Mouse (Mus musculus) bone marrow macrophage, adult 2 months (primary cell): ENCODE measurements around the gene Bcat1. TPM values are rescaled to one million over a fixed set of nuclear protein-coding genes. Genes with fewer than 3 reads are reported as not detected.
A peak's percentile ranks its signal among the peaks of the same experiment; 100 is the strongest.

ENCODE experiments used
- H3K27ac ChIP-seq: 2 replicates; pipeline ENCODE4 v1.5.1; 2012; ENCODE audit warnings: low read depth, low read length; ENCODE audit not compliant: insufficient read depth
- H3K4me1 ChIP-seq: 2 replicates; pipeline ENCODE4 v1.6.1; 2012; ENCODE audit warnings: low read length; ENCODE audit not compliant: control insufficient read depth, insufficient read depth
- H3K4me3 ChIP-seq: 2 replicates; pipeline ENCODE4 v1.5.1; 2012; ENCODE audit warnings: mild to moderate bottlenecking, low read length, moderate library complexity; ENCODE audit not compliant: insufficient read depth
- CTCF ChIP-seq: IDR thresholded peaks from 2 replicates; pipeline ENCODE4 v1.5.1; 2012; ENCODE audit warnings: low read depth, mild to moderate bottlenecking, low read length, moderate library complexity
- POLR2A ChIP-seq: IDR thresholded peaks from 2 replicates; pipeline ENCODE4 v1.6.1; 2012; ENCODE audit warnings: mild to moderate bottlenecking, low read depth, low read length, borderline replicate concordance
- polyA plus RNA-seq: library from polyadenylated mRNA; stranded (reverse); fragments of >200 nt; gene quantifications from 2 replicates; pipeline ENCODE4 v1.2.4, GENCODE M21; 2012; ENCODE audit not compliant: missing spikeins, insufficient read depth, insufficient read length

Gene Bcat1
- polyA plus RNA-seq, 1 experiment, result 1.7 TPM

DNA sequence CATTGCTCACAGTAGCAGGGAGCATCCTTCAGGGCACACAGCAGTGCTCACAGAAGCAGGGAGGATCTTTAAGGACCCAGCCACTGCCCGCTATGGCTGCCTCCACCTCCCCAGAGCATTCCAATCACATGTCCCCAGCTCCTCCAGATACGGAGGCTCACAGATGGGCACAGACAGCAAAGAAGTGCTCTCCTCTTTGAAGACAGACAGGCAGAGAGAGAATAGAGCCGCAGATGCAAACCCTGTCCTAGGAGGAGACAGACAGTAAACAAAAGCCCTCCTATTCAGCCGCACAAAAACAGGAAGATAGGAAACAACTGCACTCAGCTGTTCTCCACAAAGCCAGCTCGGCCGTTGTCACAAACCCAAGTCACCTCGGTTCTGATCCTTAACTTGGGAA is 35.3 kb downstream of the Bcat1 start:
- Histone ChIP-seq H3K27ac (no peak overlapping the region), H3K4me3 (no peak overlapping the region), H3K4me1 (peaks cover 17% of the 10 kb centered on the region)
- TF ChIP-seq CTCF (no peak), POLR2A (no peak)

DNA sequence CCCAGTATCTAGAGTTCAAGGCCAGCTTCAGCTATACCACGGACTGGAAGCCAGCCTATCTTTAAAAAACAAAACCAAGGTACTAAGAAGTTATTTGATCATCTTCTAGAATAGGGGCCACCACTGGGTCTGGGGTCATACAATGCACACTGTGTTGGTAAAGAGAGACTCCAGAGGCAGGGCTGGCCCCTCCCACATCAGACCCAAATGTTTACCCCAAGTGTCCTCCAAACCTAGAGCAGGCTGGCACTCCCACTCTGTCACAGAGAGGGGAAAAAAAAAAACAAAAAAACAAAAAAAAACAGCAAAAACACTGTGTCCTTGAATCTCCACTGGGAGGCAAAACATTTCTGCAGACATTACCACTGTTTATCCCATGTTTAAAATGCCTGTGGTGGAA is 38.4 kb downstream of the Bcat1 start:
- TF ChIP-seq POLR2A, result no peak
- no peak for TF ChIP-seq CTCF
- Histone ChIP-seq H3K4me3 (no peak overlapping the region), H3K27ac (no peak overlapping the region), H3K4me1 (peaks cover 17% of the 10 kb centered on the region)

GRCm38 (mm10) chr6:145035412-145035811 is 40.6 kb downstream of the Bcat1 start:
- no peak for TF ChIP-seq POLR2A
- H3K27ac ChIP-seq, result no peak overlapping the region
- no peak overlapping the region for H3K4me3 ChIP-seq
- peaks cover 17% of the 10 kb centered on the region for H3K4me1 ChIP-seq

DNA sequence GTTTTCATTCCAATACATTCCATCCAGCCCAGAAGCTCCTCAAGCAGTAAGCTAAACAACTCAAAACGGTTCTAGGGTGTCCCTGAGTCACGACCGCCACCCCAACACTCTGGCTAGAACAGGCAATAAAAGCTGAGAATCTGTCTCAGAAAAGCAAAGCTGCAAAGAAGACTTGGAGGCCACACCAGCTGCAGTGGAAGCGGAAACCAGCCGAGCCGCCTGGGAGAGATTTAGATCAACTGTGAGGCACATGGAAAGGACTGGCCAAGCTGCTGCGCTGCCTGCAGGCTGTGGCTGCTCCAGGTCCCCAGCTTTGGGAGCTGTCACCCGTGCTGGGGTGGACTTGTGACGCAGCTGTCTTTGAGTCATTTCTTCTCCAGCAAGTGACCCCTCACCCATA is 45.4 kb downstream of the Bcat1 start:
- Histone ChIP-seq H3K27ac (no peak overlapping the region), H3K4me3 (no peak overlapping the region), H3K4me1 (no peaks in the 10 kb centered on the region)
- TF ChIP-seq POLR2A, result no peak
- TF ChIP-seq CTCF, result no peak

DNA sequence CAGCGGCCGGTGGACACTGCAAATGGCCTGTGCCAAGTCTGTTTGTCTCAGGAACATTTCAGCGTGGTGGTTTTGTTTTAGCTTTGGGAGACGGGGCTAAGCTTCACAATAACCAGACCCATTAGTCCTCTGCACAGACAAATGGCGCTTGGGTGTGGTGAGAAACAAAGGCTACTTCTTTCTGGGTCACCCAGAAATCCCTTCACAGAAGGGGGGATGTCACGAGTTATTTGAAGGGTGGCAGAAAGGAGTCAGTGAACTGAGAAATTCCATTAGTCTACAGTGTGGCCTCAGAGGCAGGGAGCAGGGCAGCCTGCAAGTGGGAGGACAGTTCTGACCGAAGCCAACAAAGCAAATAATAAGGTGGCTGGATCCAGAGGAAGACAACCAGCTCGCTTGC is 52.0 kb downstream of the Bcat1 start:
- no peak for TF ChIP-seq CTCF
- no peak for TF ChIP-seq POLR2A
- Histone ChIP-seq H3K4me3 (no peak overlapping the region), H3K4me1 (no peaks in the 10 kb centered on the region), H3K27ac (no peak overlapping the region)

- Histone ChIP-seq H3K27ac (no peak overlapping the region), H3K4me3 (no peak overlapping the region), H3K4me1 (no peaks in the 10 kb centered on the region)
- TF ChIP-seq POLR2A, result no peak
- TF ChIP-seq CTCF, result peak; percentile 64
Observed at GRCm38 (mm10) chr6:145022966-145023725, 52.8 kb downstream of the Bcat1 start.

GRCm38 (mm10) chr6:145022349-145022748 is 53.6 kb downstream of the Bcat1 start:
- TF ChIP-seq CTCF (no peak), POLR2A (no peak)
- Histone ChIP-seq H3K27ac (no peak overlapping the region), H3K4me1 (no peaks in the 10 kb centered on the region), H3K4me3 (no peak overlapping the region)

GRCm38 (mm10) chr6:145020553-145020952 is 55.4 kb downstream of the Bcat1 start:
- H3K27ac ChIP-seq, result no peak overlapping the region
- no peaks in the 10 kb centered on the region for H3K4me1 ChIP-seq
- no peak overlapping the region for H3K4me3 ChIP-seq
- no peak for TF ChIP-seq CTCF
- TF ChIP-seq POLR2A, result no peak

DNA sequence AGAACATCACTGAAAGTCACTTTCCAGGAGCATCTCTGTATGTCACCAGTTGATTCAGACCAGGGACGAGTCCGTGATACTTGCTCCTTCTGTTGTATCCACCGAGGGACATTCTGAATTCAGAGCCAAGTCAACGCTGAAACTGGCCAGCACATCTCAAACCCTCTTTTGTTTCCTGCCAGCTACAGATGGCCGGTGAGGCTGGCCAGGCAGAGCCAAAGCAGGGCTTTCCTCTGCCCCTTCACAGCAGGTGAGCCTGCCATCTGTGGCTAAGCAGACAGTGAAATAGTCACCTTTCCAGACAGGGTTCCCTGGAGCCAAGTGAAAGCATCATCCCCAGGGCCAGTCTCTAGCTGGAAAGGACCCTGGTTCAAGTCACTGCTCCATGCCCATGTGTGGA is 57.7 kb downstream of the Bcat1 start:
- Histone ChIP-seq H3K4me1 (no peaks in the 10 kb centered on the region), H3K4me3 (no peak overlapping the region), H3K27ac (no peak overlapping the region)
- no peak for TF ChIP-seq CTCF
- no peak for TF ChIP-seq POLR2A

GRCm38 (mm10) chr6:145017508-145017907 is 58.5 kb downstream of the Bcat1 start:
- Histone ChIP-seq H3K27ac (no peak overlapping the region), H3K4me3 (no peak overlapping the region), H3K4me1 (no peaks in the 10 kb centered on the region)
- TF ChIP-seq CTCF (no peak), POLR2A (no peak)
